Mouse (Mus musculus) gastrocnemius, postnatal 10 days (tissue): ENCODE results near the gene Gm5089. TPM values are rescaled to one million over a fixed set of nuclear protein-coding genes. Genes with fewer than 3 reads are reported as not detected.
"Not testable (repeated sequence)": the region's sequence is repeated elsewhere in the genome, so short reads cannot be mapped to it uniquely, and the experiment has no call there.

Source experiments
- DNase-seq: peaks from one replicate; pipeline ENCODE4 v3.0.0; 2021; ENCODE audit warnings: mixed read lengths
- total RNA-seq, 2 experiments: library from RNA; stranded (reverse); gene quantifications; 2 replicates each; pipeline ENCODE4 v1.2.3; 2021

Gene Gm5089
- total RNA-seq, 2 experiments from 2014 or later = not detected

DNA sequence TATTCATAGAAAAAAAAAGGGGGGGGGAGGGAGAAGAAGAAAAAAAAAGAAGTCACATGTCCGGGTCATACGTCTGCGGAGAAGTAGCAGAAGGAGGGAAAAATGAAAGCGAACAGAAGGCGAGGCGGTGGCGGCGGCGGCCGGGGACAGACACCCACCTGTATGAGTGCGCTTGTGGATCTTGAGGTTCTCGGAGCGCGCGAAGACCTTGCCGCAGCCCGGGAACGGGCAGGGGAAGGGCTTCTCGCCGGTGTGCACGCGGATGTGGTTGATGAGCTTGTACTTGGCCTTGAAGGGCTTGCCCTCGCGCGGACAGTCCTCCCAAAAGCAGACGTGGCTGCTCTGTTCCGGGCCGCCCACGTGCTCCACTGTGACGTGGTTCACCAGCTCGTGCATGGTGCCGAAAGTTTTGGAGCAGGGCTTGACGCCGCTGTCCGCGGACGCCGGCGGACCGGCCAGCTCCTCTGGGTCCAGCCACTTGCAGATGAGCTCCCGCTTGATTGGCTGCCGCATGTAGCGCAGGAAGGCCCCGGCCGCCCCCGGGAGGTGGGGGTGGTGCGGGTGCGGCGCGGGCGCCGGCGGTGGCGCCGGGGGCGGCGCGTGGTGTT lies 12.9 kb upstream of the Gm5089 start:
- not testable (repeated sequence) for DNase-seq

DNA sequence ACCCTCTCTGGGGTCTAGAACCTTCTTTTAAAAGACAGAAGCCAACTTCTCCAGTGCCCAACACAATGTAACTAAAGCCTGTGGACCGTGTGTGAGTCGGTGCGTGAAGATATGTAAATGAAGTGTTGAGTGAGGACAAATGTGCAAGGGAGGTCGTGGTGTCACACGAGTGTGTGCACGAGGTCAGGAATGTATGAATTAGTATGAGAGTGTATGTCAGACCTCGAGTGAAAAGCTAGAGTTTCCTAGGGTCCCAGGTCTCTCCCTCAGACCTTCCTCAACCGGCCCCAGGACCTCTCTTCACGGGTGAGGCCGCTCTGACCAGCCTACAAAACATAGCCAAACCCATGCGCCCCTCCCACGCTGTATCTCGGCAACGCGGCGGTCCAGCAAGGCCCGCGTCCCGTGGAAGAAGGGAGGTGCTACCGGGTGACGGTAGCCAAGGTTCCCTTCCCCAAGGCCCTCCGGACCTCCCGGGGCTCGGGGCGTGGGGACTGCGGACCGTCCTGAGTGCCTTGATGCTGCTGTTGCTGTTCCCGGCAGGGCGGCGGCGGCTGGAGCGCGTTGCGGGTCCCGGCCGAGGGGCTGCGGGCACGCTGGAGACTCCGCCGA lies 12.3 kb upstream of the Gm5089 start:
- DNase-seq = no peak

DNA sequence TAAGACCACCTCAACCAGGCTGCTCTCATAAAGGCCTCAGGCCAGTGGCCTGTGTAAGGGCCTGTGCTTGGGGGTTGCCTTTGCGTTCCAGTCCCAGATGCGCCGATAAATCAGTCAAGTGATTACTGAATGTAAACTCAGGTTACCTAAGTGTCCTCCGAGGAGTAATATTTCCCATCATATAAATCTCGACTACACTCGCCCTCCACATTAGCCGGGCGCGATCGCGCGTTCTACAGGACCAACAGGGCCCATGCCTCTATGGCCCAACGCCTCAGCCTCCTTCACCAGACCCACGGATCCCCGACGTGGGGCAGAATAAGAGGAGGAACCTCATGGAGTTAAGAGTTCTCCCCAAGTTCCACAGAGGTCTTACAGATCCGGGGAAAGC lies 11.8 kb upstream of the Gm5089 start:
- DNase-seq = no peak

DNA sequence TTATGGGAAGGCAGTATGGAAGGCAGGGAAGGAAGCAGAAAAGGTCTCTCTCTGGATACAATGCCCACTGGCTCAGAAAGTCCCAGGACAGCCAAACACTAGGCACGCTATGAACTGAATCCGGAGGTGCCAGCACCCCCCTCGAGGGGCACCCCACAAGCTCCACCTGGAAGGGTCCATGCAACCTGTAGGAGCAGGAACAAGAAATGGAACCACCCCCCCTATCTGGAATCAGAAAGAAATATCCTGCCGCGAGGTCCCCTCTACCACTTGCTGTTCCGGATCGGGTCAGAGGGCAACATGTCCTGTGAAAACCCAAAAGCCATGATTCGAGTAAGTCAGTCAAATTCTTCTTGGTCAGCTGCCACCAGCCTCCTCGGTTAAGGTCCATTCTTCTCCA lies 11.1 kb upstream of the Gm5089 start:
- no peak for DNase-seq

DNA sequence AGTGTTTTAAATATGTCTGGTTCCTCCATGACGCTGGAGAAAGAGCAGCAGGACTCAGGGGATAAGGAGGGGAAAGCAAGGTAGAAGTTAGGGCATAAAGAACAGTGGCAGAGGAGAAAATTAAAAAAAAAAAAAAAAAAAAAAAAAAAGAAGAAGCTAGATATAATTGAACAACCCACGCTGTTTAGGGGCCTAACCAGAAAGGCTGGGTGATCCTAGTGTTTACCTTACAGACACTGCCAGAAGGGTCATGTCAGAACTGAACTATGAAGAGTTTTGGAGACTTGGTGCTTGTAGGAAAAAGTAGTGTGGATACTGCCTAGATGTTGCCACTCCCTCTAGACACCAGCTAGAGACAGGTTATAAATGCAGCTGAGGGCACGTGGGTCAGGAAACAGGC lies 10.6 kb upstream of the Gm5089 start:
- DNase-seq = no peak

DNA sequence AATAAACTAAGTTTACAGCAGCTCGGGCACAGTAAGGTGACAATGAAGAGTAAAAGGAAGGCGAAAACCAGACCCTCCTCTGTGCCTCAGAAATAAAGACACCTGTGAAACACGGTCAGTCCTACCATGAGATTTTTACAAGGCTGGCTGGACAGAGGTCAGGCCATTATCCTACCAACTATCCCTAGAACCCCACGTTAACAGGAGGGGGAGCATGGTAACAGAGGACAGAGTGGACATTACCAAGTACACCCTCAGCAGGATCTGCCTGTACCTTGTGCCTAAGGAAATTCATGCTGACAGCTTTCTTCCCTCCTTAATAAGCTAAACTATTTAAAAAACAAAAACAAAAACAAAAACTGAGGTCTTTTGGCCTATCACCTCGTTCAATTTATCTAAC lies 9.3 kb upstream of the Gm5089 start:
- no peak for DNase-seq

DNA sequence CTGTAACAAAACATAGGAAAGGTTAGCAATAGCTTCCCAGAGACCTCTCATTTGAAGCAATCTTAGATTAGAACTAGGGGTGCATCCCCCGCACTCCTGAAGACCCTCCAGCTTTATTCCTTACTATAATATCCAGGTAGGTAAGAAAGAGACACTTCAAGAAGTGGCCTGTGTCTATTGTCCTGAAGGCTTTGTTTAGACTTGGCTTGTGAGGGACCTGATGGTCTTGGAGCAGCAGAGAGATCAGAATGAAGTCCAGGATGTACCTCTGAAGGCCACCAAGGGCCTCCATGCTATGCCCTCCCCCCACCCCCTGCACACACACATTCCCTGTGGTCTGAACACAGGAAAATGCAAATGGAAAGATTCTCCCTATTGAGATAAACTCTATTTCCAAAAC lies 8.9 kb upstream of the Gm5089 start:
- DNase-seq = no peak

DNA sequence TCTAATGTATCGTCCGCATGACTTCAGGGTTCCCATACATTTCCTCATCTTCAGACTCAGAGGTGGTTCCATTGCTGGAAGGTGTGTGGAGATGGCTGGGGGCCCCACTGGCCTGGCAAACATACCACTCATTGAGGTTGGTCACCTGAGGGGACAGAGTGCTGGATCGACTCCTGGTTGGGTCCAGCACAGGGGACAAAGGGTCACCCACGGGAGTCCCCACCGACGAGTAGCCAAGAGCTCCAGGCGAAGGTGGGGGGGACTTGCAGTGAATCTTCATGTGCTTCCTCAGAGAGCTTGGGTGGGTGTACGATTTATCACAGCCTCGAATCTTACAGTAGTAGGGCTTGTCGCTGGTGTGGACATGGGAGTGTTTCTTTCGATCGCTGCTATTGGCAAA lies 8.4 kb upstream of the Gm5089 start:
- DNase-seq = not testable (repeated sequence)

DNA sequence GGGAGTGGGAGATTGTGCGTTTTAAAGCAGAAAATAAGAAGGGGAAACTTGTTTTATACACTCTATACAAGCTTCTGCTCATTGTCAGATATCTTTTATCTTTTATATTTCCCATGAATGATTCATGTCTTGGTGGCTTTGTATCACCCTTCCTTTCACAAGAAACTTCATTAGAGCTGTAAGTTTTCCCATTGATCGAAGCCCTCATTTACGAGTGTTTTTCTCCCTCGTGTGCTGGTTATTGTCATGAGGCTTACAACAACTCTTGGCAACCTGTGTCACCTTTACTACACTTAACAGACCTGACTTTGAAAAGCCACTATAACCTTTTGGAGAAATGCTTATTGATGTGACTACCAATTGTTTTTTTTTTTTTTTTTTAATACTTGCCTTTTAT lies 4.6 kb upstream of the Gm5089 start:
- DNase-seq = no peak

DNA sequence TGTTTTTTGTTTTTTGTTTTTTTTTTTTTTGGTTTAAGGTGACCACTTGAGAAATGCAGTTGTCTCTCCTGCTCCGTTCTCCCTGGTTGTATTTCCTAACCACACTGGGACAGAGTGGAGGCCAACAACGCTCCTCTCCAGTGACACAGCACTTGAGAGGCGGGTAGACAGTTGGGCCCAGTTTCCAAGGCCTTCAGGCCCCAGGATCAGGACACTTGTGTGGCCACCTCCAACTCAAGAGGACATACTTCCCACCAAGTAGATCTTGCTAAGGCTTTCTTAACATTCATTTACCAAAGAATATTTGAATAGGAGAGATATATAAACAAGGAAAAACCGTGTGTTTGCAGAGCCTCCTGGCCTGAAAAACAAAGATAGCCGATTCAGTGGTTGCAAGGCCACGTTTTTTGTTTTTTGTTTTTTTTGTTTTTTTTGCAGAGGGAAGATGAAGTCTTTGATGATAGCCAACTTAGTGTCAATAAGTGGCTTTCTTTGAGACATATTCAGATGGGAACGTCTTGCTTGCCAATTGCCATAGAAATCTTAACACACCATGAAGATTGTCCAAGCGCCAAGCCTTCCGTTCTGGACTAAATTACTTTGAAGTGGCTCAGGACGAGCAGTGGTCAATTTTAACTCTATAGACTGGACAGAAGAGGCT lies 4.1 kb upstream of the Gm5089 start:
- no peak for DNase-seq

DNA sequence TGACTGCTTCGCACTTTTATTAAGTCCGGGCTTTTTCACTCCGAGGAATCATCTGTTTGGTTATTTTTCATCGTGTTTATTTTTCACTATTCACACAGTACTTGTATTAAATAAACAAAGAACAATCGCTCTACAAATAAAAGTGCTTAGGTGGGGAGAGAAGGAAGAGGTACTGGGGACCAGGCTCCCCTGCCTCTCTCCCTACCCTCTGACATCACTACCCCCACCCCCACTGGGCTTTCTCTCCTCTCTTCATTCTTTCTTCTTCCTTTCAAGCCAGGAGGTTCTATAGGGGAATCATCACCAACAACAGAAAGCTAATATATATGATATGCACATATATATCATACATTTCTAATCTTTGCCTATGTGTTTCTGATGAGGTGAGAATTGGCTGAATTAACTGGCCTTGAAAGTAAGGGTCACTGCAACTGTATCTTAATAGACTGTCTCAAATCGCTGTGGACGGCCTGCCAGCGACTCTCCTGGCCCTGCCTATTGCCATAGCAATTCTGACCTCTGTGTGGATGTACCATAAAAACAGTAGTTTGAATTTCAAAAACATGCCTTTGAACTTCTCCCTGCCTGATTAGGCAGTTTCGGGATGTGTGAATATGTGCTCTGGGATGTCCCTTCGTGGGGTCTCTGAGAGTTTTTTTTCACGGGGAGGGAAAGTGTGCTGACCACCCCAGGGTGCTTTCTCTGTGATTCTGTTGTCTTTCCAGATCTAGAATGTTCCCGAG lies 3.3 kb upstream of the Gm5089 start:
- DNase-seq = no peak

DNA sequence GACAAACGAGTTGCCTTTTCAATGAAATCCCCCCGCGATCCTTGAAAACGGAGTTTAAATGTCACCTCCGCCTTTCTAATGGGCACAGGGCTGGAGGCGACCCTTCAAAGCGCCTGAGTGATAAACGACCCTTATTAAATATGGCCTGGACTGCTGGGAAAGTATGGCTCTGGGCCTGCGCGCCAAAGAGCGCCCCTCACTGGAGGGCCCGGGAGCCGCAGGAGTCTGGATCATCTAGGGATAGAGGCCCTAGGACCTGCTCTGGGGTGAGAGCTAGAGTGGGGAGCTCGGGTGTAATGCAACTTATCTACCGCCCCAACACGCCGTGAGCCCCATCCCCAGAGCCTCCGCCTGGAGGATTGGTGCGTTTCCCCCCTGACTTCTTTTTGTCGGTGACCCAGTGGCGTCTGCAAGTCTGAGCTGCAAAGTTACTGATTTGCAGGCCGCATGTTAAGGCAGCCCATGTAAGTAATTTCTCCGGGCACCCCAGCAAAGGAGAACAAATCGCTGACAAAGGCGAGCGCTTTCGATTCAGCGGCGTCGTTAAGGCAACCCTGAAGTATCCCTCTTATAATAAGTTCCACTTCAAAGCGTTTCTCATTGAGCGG lies 2.6 kb upstream of the Gm5089 start:
- DNase-seq = no peak

DNA sequence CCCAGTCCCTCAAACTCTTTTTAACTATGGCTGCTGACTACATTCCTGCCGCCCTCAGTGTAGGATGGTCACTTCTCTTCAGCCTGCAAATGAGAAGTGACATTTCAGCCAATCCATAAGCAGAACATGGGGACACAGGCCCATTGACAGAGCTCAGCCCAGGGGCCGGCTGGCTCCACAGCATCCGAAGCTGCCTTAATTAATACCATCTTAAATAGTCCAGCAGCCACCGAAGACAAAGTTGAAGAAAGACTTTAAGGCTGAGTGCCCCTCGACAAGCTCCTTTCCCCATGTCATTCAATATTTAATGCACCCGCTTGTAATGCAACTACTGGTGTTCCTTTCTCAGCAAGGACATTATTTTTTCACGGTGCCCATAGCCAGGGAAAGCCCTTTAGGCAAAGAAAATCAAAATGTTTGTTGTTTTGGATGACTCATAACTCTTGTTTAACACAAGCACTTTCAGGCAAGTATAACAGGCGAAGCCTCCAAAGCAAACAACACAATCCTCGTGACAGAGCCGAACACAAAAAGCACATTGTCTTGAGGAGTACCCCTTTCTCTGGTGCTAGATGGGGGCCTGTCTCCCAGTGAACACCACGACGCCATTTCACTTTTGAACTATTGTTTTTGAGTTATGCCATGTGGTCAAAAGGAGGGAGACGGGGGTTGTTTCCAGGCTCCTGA lies 1.9 kb upstream of the Gm5089 start:
- no peak for DNase-seq

DNA sequence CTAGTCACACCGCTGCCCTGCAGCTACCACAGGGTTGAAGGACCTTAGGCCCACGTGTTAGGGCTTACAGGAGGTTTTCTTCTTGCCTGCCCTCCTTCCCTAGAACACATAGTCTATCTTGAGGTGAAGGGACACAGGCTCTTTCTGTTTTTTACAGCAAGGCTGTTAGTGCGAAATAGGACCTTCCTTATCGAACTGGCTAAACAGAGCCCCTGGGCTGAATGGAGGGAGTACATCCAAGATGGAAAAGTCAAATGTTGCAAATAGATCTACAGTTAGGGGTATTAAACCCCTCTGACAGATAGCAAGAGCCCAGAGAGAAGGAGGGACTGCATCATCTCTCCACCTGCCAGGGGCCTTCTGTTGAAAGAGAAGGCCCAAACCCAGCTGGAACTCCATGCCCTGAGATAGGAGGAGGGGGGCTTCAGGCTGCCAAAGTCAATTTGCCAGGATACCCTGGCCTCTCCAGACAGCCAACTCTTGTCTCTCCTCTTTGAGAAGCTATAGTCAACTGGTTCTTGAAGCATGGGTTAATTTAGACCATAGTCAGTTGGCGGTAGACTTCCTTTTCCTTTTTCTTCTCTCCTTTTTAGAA lies 733 bp upstream of the Gm5089 start:
- no peak for DNase-seq

DNA sequence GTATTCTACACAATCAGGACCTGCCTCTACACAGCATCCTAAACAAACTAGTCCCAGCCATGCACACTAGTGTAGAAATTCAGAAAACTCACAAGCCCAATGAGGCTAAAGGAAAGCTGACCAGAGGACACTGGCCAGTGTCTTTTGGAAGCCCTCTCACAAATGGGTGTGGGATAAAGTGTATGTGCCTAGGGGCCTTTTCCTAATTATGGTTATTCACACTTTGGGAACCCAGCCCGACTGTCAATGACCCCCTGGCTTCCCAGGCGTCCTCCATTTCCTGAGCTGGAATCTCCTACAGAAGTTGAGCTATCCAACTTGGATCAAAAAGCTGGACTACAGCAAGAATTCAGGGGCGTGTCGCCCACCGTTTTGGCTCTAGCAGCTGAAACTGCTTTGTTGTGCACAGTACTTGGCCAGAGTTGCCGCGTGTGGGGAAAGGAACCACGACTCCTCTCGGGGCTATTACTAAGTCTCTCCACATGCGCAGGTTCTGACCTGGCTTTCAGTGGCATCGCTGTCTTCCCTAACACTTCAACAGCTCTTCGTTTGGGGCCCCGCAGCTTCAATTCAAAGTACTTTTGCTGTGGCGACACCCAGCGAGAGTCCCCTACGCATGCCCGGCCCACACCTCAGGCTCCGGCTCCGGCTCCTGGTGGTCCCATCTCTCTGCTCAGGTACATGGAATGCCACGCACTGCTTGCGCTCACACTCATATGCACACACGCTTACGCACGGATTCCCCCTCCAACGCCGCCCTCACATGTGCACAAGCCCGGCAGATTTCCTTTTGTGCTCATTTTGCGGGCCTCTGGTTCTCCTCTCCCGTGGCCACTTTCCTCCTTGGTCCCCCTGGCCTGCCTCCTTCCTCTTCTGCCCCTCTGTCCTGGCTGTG lies 1.1 kb downstream of the Gm5089 start:
- no peak for DNase-seq

DNA sequence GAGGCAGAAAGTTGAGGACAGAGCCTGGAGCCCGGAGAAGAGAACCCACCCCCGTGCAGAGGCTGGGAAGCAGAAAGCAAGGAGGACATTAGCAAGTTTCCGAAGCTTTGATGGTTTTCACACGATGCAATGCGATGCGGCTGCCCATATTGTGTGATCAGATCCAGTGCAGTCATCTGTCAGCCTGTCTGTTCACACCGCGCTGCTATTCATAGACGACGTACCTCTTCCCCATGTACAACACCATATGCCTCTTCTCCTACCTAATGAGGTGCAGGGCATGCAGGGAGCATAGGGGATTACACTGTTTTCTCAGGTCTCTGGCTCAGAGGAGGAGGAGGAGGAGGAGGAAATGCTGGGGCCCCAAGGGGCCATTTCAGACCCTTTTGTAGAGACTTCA lies 14.1 kb downstream of the Gm5089 start:
- no peak for DNase-seq

DNA sequence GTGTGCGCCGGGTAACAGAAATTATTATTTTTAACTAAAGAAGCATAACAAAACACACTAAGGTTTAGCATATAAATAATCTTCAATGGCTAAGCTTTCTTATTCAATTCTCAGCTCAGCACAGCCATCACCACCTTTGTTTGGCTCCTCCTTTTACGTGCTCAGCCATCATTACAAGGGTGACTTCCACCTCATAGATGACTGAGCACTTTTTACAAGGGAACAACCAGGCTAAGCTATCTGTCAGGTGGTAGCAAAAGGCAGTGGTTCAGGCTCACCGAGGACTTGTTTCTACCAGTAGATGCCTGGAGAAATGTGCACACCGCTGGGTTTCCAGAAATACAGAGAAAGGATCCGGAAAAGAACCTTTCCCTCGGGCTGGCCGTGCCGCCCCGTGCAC lies 16.9 kb downstream of the Gm5089 start:
- no peak for DNase-seq

DNA sequence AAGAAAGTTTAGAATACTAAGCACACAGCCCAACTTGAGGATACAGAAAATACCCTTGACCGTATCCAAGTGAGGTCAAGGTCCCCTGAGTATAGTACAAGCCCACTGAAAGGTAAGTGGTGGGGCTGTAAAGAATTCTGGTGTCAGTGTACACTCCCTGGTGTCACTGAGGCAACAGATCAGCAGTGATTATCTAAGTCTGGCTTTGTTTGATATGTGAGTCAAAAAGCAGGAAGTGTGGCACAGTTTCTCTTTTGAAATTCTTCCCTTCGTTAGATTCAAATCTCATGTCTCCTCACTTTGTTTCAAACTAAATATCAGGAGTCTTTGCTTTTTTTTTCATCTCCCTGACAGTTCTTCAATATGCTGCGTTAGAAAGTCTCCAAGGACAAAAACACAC lies 18.4 kb downstream of the Gm5089 start:
- no peak for DNase-seq

DNA sequence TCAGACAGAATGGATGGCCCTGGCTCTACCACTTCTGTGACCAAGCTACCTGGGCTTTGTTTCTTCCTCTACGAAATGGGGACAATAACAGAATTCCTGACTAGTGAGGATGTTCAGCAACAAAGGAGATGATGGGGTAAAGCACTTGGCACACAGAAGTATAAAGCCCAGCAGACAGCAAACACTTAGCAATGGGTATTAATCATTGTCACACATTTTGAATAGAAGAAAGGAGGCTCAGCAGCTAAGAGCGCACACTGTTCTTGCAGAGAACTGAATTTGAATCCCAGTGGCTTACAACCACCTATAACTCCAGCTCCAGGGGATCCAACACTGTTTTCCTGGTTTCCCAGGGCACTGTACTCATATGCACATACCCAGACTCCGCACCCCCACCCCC lies 23.3 kb downstream of the Gm5089 start:
- DNase-seq = no peak

DNA sequence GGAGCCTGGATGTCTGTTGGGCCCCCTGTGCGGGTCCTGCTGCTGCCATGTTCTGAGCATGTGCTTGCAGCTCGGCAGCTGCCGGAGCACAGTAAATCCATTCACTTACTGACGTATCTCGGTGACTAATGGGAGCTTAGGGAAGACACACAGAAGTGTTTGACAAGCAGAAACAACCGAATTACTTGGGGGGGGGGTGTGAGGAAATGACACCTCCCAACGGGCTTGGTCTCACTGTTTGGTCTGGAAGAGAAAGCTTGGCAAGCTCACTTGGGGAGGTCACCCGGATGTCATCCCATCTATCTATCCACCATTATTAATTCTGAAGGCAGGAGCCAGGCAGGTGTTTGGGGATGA lies 23.7 kb downstream of the Gm5089 start:
- DNase-seq = no peak
